ENCODE assay signal across 26 mouse cellular contexts in genomic region chr3:110133150-110133549, GRCm38 (mm10). TPM values are rescaled to one million over a fixed set of nuclear protein-coding genes. Genes with fewer than 3 reads are reported as not detected.
"Had no signal": no experiment of that assay in that cellular context is flagged by ENCODE, and none has a peak within 500 bp of the region (broad histone marks: within the 10 kb centered on the region; RNA-seq: fewer than 3 reads in every experiment).

No protein-coding gene starts in this region.

- H3K4me1 ChIP-seq: heart, embryonic 15.5 days; intestine, embryonic 15.5 days had no signal

- H3K27ac ChIP-seq: gastrocnemius, adult 2 months; heart, adult 2 months; heart, embryonic 13.5 days; heart, embryonic 15.5 days; hindbrain, embryonic 10.5 days; hindbrain, embryonic 12.5 days; hindbrain, embryonic 14.5 days; intestine, embryonic 15.5 days; layer of hippocampus, adult 2 months; left cerebral cortex, adult 2 months; limb, embryonic 12.5 days had no signal

- H3K4me2 ChIP-seq: heart, embryonic 11.5 days; heart, embryonic 13.5 days; heart, embryonic 15.5 days; hindbrain, embryonic 12.5 days; intestine, embryonic 15.5 days; limb, embryonic 12.5 days; liver, embryonic 11.5 days had no signal

- DNase-seq: gastrocnemius, adult 2 months; gastrocnemius, postnatal 10 days; gastrocnemius, postnatal 25 days; heart, adult 2 months; heart, postnatal 4 days; kidney, adult 18-20 months; kidney, adult 8-10 months; kidney, postnatal 10 days; kidney, postnatal 25 days; kidney, postnatal 4 days; left cerebral cortex, postnatal 4 days; liver had no signal

- H3K36me3 ChIP-seq: heart, embryonic 13.5 days; heart, embryonic 15.5 days; hindbrain, embryonic 10.5 days; hindbrain, embryonic 12.5 days; intestine, embryonic 15.5 days; limb, embryonic 12.5 days had no signal

- H3K4me3 ChIP-seq: gastrocnemius, adult 2 months; heart, adult 2 months; heart, embryonic 13.5 days; heart, embryonic 15.5 days; hindbrain, embryonic 10.5 days; hindbrain, embryonic 12.5 days; intestine, embryonic 15.5 days; layer of hippocampus, adult 2 months; left cerebral cortex, adult 2 months; limb, embryonic 12.5 days had no signal

- ATAC-seq: inflammation-experienced regulatory T-cells, adult 6 months; intestine, embryonic 15.5 days; intestine, postnatal 0 days had no signal

- H3K27me3 ChIP-seq: heart, embryonic 13.5 days; heart, embryonic 15.5 days; hindbrain, embryonic 12.5 days; intestine, embryonic 15.5 days had no signal

- H3K9me3 ChIP-seq: heart, embryonic 13.5 days; heart, embryonic 15.5 days; hindbrain, embryonic 10.5 days; hindbrain, embryonic 12.5 days; intestine, embryonic 15.5 days; limb, embryonic 12.5 days had no signal

- H3K9ac ChIP-seq: heart, embryonic 13.5 days; heart, embryonic 15.5 days; hindbrain, embryonic 12.5 days; hindbrain, embryonic 14.5 days; intestine, embryonic 15.5 days; limb, embryonic 12.5 days had no signal

RNA-seq across cellular contexts. Expression of gene Ntng1, which starts 10.7 kb away (rescaled TPM):
- total RNA-seq: granulocyte monocyte progenitor cell, adult 5-6 weeks had no signal
